Mouse (Mus musculus) liver, embryonic 15.5 days (tissue): ENCODE measurements around the gene Mpi. TPM values are rescaled to one million over a fixed set of nuclear protein-coding genes. Genes with fewer than 3 reads are reported as not detected.
A peak's percentile ranks its signal among the peaks of the same experiment; 100 is the strongest.

Source experiments
- ATAC-seq: fragments of 200-750 bp; cut with Nextera tagmentation; 2 replicates; pipeline ENCODE4 v1.8.0; 2017; ENCODE audit warnings: moderate number of reproducible peaks, mild to moderate bottlenecking, moderate library complexity; ENCODE audit not compliant: insufficient read depth
- H3K27ac ChIP-seq: fragments of 300-500 bp; sonication (generic); replicated peaks from 2 replicates; pipeline ENCODE4 v1.5.1; 2015; ENCODE audit warnings: mild to moderate bottlenecking, inconsistent platforms
- H3K27me3 ChIP-seq: fragments of 300-500 bp; sonication (generic); 2 replicates; pipeline ENCODE4 v1.6.1; 2015; ENCODE audit warnings: mild to moderate bottlenecking, inconsistent platforms
- H3K36me3 ChIP-seq: fragments of 300-500 bp; sonication (generic); replicated peaks from 2 replicates; pipeline ENCODE4 v1.6.1; 2015; ENCODE audit warnings: moderate library complexity, mild to moderate bottlenecking, inconsistent platforms
- H3K4me1 ChIP-seq: fragments of 300-500 bp; sonication (generic); replicated peaks from 2 replicates; pipeline ENCODE4 v1.6.1; 2015; ENCODE audit warnings: inconsistent platforms
- H3K4me2 ChIP-seq: fragments of 300-500 bp; sonication (generic); 2 replicates; pipeline ENCODE4 v1.6.1; 2015; ENCODE audit warnings: moderate library complexity, mild to moderate bottlenecking, inconsistent platforms
- H3K4me3 ChIP-seq: fragments of 300-500 bp; sonication (generic); replicated peaks from 2 replicates; pipeline ENCODE4 v1.5.1; 2015; ENCODE audit warnings: mild to moderate bottlenecking, inconsistent platforms
- H3K9ac ChIP-seq: fragments of 300-500 bp; sonication (generic); 2 replicates; pipeline ENCODE4 v1.6.1; 2015; ENCODE audit warnings: moderate library complexity, mild to moderate bottlenecking, inconsistent platforms
- H3K9me3 ChIP-seq: fragments of 300-500 bp; sonication (generic); replicated peaks from 2 replicates; pipeline ENCODE4 v1.6.1; 2016; ENCODE audit warnings: inconsistent platforms
- WGBS: fragments of 180-500 bp; shearing (Covaris S2); methylation state at CpG from one replicate; pipeline ENCODE4 v1.1.7; 2015; ENCODE audit warnings: mixed read lengths; ENCODE audit not compliant: insufficient replicate concordance; 5-methylcytosine and 5-hydroxymethylcytosine counted together
- polyA plus RNA-seq: library from polyadenylated mRNA; unstranded; fragments of >200 nt; fragmentation: Nextera tagmentation; extraction: Ambion mirVana; gene quantifications from 2 replicates; pipeline ENCODE4 v1.2.1, GENCODE M21; 2015

Gene Mpi
- polyA plus RNA-seq, 1 experiment from 2014 or later: 12.5 TPM

DNA sequence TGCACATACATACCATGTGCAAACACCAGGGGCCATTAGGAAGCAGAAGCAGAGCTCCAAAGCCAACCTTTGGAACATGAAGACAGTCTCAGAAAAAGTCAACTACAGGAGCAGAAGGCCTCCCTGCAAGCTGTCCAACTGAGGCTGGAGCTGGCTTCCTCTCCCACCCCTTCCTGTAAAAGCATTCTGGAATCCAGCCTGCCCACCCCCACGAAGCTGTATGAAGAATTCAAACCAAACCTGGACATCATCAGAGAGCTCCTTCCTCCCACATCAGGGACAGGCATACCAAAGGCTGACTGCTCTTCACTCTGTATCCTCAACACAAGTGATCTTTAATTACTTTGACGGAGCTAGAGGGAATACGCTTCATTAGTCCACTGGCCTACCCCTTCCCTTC is 8.6 kb downstream of the Mpi start:
- H3K4me3 ChIP-seq: no peak overlapping the region
- 69% methylated on average over 3 of the region's 3 CpGs for WGBS
- no peaks in the 10 kb centered on the region for H3K9me3 ChIP-seq
- H3K36me3 ChIP-seq: peaks cover 76% of the 10 kb centered on the region
- no peaks in the 10 kb centered on the region for H3K27me3 ChIP-seq
- no peak overlapping the region for H3K9ac ChIP-seq
- peaks cover 20% of the 10 kb centered on the region for H3K4me1 ChIP-seq
- H3K27ac ChIP-seq: no peak overlapping the region
- no peak overlapping the region for H3K4me2 ChIP-seq
- no peak for ATAC-seq

DNA sequence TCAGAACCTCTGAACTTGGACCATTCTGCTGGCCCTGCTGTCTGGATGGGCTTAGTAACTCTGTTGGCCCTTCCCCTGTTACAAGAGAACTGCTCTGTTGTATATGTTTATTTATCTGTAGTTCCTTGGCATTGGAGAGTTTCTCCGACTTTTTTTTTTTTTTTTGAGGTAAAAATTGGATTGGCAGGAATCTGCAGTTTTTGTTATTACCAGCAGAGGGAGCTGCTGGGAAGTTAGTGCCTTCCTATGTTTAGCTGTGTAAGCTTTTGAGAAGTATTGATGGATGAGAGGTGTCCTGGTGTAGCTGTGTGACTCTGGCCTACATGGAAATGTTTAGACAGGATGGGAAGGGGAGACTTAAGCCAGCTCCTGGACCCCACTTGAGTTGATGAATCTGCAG is 11.3 kb downstream of the Mpi start:
- no peak overlapping the region for H3K4me3 ChIP-seq
- no peaks in the 10 kb centered on the region for H3K27me3 ChIP-seq
- no peak overlapping the region for H3K9ac ChIP-seq
- no peak overlapping the region for H3K4me2 ChIP-seq
- no peak for ATAC-seq
- 7% methylated on average over 1 of the region's 1 CpGs for WGBS
- peaks cover 32% of the 10 kb centered on the region for H3K4me1 ChIP-seq
- peaks cover 66% of the 10 kb centered on the region for H3K36me3 ChIP-seq
- no peaks in the 10 kb centered on the region for H3K9me3 ChIP-seq
- no peak overlapping the region for H3K27ac ChIP-seq

DNA sequence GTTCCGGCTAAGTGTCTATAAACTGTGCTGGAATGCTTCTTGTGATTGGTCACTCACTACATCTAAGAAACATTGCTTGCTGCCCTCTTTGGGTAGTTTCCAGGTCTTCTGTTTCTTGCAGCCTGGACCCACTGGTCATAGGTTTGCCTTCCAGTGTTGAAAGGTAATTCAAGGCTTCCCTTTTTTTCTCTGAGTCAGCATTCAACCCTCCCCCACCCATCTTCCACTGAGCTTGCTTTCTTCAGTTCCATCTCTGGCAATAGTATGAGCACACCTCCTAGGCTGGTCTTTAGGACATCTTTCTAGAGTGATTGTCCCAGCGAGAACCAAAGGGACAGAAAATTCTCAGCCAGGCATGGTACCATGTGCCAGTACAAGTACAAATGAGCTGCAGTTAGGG is 13.0 kb downstream of the Mpi start:
- Histone ChIP-seq H3K9ac (no peak overlapping the region), H3K4me3 (no peak overlapping the region), H3K9me3 (no peaks in the 10 kb centered on the region), H3K4me2 (no peak overlapping the region), H3K27me3 (no peaks in the 10 kb centered on the region), H3K4me1 (peaks cover 32% of the 10 kb centered on the region), H3K27ac (no peak overlapping the region), H3K36me3 (peaks cover 53% of the 10 kb centered on the region)
- 78% methylated on average over 2 of the region's 2 CpGs for WGBS
- no peak for ATAC-seq

DNA sequence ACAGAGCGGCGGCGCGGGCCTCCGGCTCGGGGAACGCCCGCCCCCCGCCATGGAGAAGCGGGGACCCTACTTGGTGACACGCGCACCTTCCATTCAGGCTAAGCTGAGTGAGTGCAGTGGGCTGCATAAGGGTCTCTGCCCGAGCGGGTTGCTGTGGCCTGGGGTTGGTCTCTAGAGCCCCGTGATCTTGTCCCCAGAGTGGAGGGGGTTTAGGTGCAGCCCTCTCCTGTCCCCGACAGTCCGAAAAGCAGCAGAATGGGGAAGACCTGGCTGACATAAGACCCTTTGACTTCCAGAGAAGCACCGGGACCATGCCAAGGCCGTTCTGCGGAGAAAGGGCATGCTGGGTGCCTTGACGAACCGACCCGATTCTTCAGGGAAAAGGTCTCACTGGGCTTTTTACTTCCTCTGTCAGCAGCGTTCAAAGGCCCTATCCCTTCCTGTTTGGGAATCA is 14.8 kb downstream of the Mpi start:
- Histone ChIP-seq H3K27ac (peak overlapping the region; percentile 83), H3K9ac (peak overlapping the region; percentile 88), H3K4me2 (peak overlapping the region; percentile 84), H3K9me3 (no peaks in the 10 kb centered on the region), H3K36me3 (peaks cover 47% of the 10 kb centered on the region), H3K4me1 (peaks cover 32% of the 10 kb centered on the region), H3K4me3 (peak overlapping the region; percentile 89), H3K27me3 (no peaks in the 10 kb centered on the region)
- under 1% methylated on average over 24 of the region's 24 CpGs for WGBS
- ATAC-seq: no peak

DNA sequence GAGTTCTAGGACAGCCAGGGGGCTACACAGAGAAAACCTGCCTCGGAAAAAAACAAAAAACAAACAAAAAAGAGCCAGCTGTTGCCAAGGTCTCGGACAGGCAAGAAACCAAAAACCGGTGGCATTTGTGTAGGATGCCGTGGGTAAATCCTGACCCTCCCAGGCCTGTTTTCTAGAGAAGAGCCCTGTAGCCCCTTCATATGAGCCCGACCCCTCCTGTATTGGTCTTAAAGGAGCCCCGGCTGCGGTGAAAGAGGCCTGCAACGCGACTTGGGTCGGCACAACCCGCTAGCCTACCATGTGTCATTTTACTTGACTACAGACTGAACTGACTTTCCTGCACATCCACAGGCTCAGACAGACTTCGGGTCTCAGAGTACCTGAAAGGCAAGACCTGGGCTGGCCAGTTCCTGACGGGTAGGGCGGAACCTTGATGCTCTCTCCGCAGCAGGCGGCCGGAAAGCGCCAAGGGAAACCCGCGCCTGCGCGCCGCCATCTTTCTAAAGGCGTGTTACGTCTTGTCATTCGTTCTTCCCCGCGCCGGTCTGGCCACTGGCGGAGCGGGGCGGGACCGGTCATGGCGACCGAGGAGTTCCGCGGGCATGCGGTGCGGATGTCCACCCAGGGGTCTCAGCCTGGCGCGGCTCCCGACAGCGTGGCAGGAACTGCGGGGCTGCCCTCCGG is 15.4 kb downstream of the Mpi start, which contains the start of gene Fam219b:
Gene Fam219b (plus strand): TSS at position 485 of the 684 bp plus-strand sequence.
- Histone ChIP-seq H3K9ac (peak within 1 kb of the TSS; percentile 88), H3K27me3 (no peaks in the 10 kb centered on the region), H3K4me2 (peak within 1 kb of the TSS; percentile 84), H3K27ac (peak within 1 kb of the TSS; percentile 83), H3K4me3 (peak within 1 kb of the TSS; percentile 89), H3K9me3 (no peaks in the 10 kb centered on the region), H3K36me3 (peaks cover 47% of the 10 kb centered on the region), H3K4me1 (peaks cover 32% of the 10 kb centered on the region)
- ATAC-seq: peak; percentile 86
- WGBS: 2% methylated on average over 45 of the region's 45 CpGs

DNA sequence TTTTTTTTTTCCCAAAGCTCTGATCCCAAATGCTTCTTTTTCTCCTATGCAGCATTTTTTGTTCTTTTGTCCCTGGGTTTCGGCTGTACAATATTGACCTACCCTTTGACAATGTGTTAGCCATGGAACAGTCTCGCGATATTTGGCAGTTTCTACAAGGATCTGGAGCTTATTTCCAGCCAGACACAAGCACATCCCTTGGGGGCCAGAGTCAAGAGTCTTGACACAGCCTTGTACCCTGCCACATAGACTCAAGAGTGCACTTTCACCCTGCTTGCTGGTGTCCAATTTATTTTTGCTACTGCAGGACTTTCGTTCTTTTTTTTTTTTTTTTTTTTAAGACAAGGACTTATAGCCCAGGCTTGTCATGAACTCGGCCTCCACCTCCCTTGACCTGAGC is 16.2 kb downstream of the Mpi start:
- Histone ChIP-seq H3K9me3 (no peaks in the 10 kb centered on the region), H3K4me3 (peak overlapping the region; percentile 89; the same call in 1 of the 2 replicates), H3K4me1 (peaks cover 32% of the 10 kb centered on the region), H3K27ac (no peak overlapping the region), H3K9ac (no peak overlapping the region), H3K27me3 (no peaks in the 10 kb centered on the region), H3K36me3 (peaks cover 52% of the 10 kb centered on the region), H3K4me2 (peak overlapping the region; percentile 84)
- ATAC-seq: no peak
- WGBS: 79% methylated on average over 5 of the region's 5 CpGs

DNA sequence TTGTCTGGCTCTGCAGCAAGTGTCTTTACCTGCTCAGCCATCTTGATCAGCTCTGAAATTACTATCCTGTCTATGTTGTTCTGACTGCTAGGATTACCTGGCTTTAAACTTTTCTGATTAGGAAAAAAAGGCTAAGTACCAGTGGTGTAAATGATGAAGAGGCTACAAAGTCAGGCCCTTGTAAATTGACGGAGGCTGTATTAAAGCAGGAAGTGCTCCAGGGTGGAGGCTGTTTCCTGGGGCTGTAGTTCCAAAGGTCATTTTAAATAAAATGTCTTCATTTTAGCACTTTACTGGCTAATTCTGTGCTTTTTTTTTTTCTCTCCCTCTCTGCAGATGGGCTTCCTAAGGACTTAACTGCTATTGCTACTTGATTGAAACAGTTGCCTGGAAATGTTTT is 20.6 kb downstream of the Mpi start:
- 71% methylated on average over 1 of the region's 1 CpGs for WGBS
- no peak for ATAC-seq

DNA sequence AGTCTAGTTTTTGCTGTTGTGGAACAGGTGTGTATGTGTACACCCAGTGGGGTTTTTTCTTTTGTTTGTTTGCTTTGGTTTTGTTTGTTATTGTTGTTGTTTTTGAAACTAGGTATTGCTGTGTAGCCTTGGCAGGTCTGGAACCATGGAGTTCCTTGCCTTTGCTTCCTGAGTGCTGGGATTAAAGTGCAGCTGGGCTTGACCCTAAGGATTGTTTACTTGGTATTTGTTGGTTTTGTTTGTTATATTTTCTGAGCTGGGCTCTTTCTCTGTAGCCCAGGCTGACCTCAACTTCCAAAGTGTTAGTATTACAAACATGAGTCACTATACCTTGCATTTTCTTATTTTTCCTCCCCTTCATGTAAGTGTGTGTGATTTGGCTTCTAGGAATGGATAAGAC is 26.1 kb downstream of the Mpi start:
- no peak for ATAC-seq
- peaks cover 19% of the 10 kb centered on the region for H3K36me3 ChIP-seq

More for the DNA sequence above, 20.6 kb downstream of the Mpi start:
- no peaks in the 10 kb centered on the region for H3K9me3 ChIP-seq
- H3K36me3 ChIP-seq: peaks cover 49% of the 10 kb centered on the region
- H3K4me3 ChIP-seq: no peak overlapping the region
- peaks cover 7% of the 10 kb centered on the region for H3K4me1 ChIP-seq
- no peak overlapping the region for H3K4me2 ChIP-seq
- H3K27ac ChIP-seq: no peak overlapping the region
- no peak overlapping the region for H3K9ac ChIP-seq
- no peaks in the 10 kb centered on the region for H3K27me3 ChIP-seq

DNA sequence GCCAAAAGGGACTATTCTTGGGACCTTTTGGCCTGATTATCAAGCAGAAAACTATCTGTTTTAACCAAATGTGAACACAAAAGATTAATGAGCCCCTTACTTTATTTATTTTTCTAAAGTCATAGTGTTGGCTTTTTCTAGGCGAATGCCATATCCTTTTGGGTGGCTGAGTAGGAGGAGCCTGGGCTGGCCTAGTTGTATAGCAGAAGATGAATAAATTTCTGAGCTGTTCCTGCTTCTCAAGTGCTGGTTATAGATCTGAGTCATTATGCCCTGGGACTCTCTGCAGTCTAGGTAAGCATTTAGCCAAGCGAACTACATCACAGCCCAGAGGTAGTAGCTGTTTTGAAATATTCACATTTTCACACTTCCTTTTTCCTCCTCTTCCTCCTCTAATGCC is 27.0 kb downstream of the Mpi start:
- H3K27me3 ChIP-seq: no peaks in the 10 kb centered on the region
- no peak overlapping the region for H3K4me2 ChIP-seq
- peaks cover 54% of the 10 kb centered on the region for H3K4me1 ChIP-seq
- no peak overlapping the region; the same call in 1 of the 2 replicates for H3K9ac ChIP-seq
- H3K4me3 ChIP-seq: no peak overlapping the region
- WGBS: 56% methylated on average over 2 of the region's 2 CpGs
- H3K36me3 ChIP-seq: peaks cover 12% of the 10 kb centered on the region
- H3K27ac ChIP-seq: no peak overlapping the region
- no peaks in the 10 kb centered on the region for H3K9me3 ChIP-seq
- no peak for ATAC-seq

More for the DNA sequence above, 26.1 kb downstream of the Mpi start:
- H3K4me1 ChIP-seq: peaks cover 51% of the 10 kb centered on the region
- H3K27ac ChIP-seq: no peak overlapping the region
- no peak overlapping the region for H3K4me3 ChIP-seq
- no peak overlapping the region for H3K9ac ChIP-seq
- no peak overlapping the region for H3K4me2 ChIP-seq
- H3K27me3 ChIP-seq: no peaks in the 10 kb centered on the region
- H3K9me3 ChIP-seq: no peaks in the 10 kb centered on the region

DNA sequence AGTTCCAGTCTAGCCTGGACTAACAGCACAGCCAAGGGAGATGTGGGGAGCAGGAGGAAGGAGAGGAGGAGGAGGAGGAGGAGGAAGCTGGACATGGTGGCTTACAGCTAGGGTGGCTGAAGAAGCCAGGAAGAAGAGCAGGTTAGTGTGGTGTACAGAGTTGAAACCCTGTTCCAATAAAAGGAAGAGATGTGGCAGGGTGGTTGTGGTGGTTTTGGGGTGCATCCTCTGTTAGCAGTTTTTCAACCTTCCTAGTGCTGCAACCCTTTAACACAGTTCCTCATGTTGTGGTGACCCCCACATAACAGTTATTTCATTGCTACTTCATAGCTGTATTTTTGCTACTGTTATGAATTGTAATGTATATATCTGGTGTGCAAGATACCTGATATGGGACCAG is 28.1 kb downstream of the Mpi start:
- Histone ChIP-seq H3K27me3 (no peaks in the 10 kb centered on the region), H3K27ac (no peak overlapping the region), H3K4me2 (no peak overlapping the region), H3K4me1 (peaks cover 57% of the 10 kb centered on the region), H3K9ac (no peak overlapping the region), H3K4me3 (no peak overlapping the region), H3K36me3 (peaks cover 10% of the 10 kb centered on the region), H3K9me3 (no peaks in the 10 kb centered on the region)
- no peak for ATAC-seq

DNA sequence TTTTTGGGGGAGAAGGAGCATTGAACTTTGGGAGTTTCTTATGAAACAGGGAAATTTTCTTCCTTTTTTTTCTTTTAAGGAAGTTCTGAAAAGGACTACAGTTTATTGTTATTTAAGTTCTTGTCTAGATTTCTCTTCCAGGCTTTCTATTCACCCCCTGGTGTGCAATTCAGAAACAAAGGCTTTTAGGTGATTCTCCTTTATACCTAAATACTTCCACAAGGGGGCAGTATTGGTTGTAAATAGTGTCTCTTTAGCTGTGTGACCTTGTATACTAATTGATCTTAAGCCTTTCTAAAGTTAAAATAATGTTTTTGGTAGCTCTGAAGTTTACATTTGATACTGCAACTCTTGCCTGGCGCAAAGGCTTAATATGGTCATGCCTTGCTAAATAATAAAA is 28.8 kb downstream of the Mpi start:
- H3K36me3 ChIP-seq: 0 out of 2 replicates have a peak, but pooled peaks cover 3% of the 10 kb centered on the region
- H3K4me1 ChIP-seq: peaks cover 57% of the 10 kb centered on the region
- H3K9me3 ChIP-seq: no peaks in the 10 kb centered on the region
- no peak overlapping the region for H3K4me2 ChIP-seq
- H3K27me3 ChIP-seq: no peaks in the 10 kb centered on the region
- H3K4me3 ChIP-seq: no peak overlapping the region
- no peak overlapping the region for H3K9ac ChIP-seq
- H3K27ac ChIP-seq: no peak overlapping the region
- WGBS: 41% methylated on average over 1 of the region's 1 CpGs
- no peak for ATAC-seq

DNA sequence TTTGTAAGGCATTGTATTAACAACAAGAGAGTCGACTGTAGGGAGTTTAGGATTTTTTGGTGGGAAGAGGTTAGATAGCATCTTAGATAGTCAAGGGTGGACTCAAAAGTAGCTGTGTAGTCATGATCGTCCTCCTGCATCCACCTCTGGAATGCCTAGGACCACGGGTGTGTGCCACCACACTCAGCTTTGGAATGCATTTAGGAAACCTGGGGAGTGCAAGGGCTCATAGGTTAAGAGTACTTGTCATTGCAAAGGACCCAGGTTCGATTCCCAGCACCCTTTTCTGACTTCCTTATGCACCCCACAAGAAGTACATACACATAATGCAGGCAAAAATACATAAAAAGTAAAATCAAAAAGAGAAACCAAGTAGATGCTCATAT is 29.7 kb downstream of the Mpi start:
- no peaks in the 10 kb centered on the region for H3K9me3 ChIP-seq
- peak overlapping the region; percentile 93 for H3K4me3 ChIP-seq
- ATAC-seq: no peak
- H3K36me3 ChIP-seq: no peaks in the 10 kb centered on the region
- no peak overlapping the region for H3K27ac ChIP-seq
- peak overlapping the region; percentile 77 for H3K4me2 ChIP-seq
- peaks cover 57% of the 10 kb centered on the region for H3K4me1 ChIP-seq
- no peak overlapping the region for H3K9ac ChIP-seq
- WGBS: 54% methylated on average over 4 of the region's 4 CpGs
- no peaks in the 10 kb centered on the region for H3K27me3 ChIP-seq
